Mouse (Mus musculus) intestine, embryonic 16.5 days (tissue): ENCODE results near the gene Galk1. TPM values are rescaled to one million over a fixed set of nuclear protein-coding genes. Genes with fewer than 3 reads are reported as not detected.

ENCODE experiments used
- ATAC-seq: fragments of 200-750 bp; cut with Nextera tagmentation; 2 replicates; pipeline ENCODE4 v1.8.0; 2017; ENCODE audit warnings: moderate TSS enrichment, moderate library complexity
- H3K27ac ChIP-seq: fragments of 300-500 bp; sonication (generic); 2 replicates; pipeline ENCODE4 v1.5.1; 2014; ENCODE audit warnings: mild to moderate bottlenecking, low read length
- H3K27me3 ChIP-seq: fragments of 300-500 bp; sonication (generic); replicated peaks from 2 replicates; pipeline ENCODE4 v1.6.1; 2014; ENCODE audit warnings: low read length, control low read depth, mixed read lengths; ENCODE audit not compliant: control insufficient read depth, insufficient read depth
- H3K36me3 ChIP-seq: fragments of 300-500 bp; sonication (generic); 2 replicates; pipeline ENCODE4 v1.6.1; 2014; ENCODE audit warnings: low read length, control low read depth; ENCODE audit not compliant: control insufficient read depth, insufficient read depth
- H3K4me1 ChIP-seq: fragments of 300-500 bp; sonication (generic); 2 replicates; pipeline ENCODE4 v1.6.1; 2014; ENCODE audit warnings: low read length, control low read depth, mixed read lengths; ENCODE audit not compliant: control insufficient read depth, insufficient read depth
- H3K4me2 ChIP-seq: fragments of 300-500 bp; sonication (generic); 2 replicates; pipeline ENCODE4 v1.6.1; 2014; ENCODE audit warnings: low read depth, low read length, control low read depth
- H3K4me3 ChIP-seq: fragments of 300-500 bp; sonication (generic); 2 replicates; pipeline ENCODE4 v1.5.1; 2014; ENCODE audit warnings: mild to moderate bottlenecking, low read length
- H3K9ac ChIP-seq: fragments of 300-500 bp; sonication (generic); 2 replicates; pipeline ENCODE4 v1.6.1; 2014; ENCODE audit warnings: low read depth, low read length
- H3K9me3 ChIP-seq: fragments of 300-500 bp; sonication (generic); 2 replicates; pipeline ENCODE4 v1.6.1; 2016; ENCODE audit warnings: low read length, control low read depth; ENCODE audit not compliant: control insufficient read depth
- WGBS: fragments of 180-500 bp; shearing (Covaris S2); extraction: QIAGEN DNeasy Blood & Tissue Kit; methylation state at CpG from one replicate; pipeline ENCODE4 v1.1.7; 2014; 5-methylcytosine and 5-hydroxymethylcytosine counted together
- polyA plus RNA-seq: library from polyadenylated mRNA; unstranded; fragments of >200 nt; fragmentation: Nextera tagmentation; extraction: Ambion mirVana; gene quantifications from 2 replicates; pipeline ENCODE4 v1.2.1, GENCODE M21; 2015

The Galk1 gene
- polyA plus RNA-seq, 1 experiment from 2014 or later, result 360 TPM

GRCm38 (mm10) chr11:115971016-115971415 lies 41.5 kb downstream of the Galk1 start:
- peak; percentile 63 for ATAC-seq
- H3K4me2 ChIP-seq, result no peak overlapping the region
- H3K36me3 ChIP-seq, result peaks cover 6% of the 10 kb centered on the region; the same call in 1 of the 2 replicates
- no peak overlapping the region for H3K4me3 ChIP-seq
- H3K9ac ChIP-seq, result no peak overlapping the region
- H3K4me1 ChIP-seq, result peaks cover 15% of the 10 kb centered on the region
- no peaks in the 10 kb centered on the region for H3K9me3 ChIP-seq
- H3K27me3 ChIP-seq, result no peaks in the 10 kb centered on the region; the same call in 1 of the 2 replicates
- no peak overlapping the region; the same call in 1 of the 2 replicates for H3K27ac ChIP-seq
- WGBS, result 61% methylated on average over 6 of the region's 6 CpGs

GRCm38 (mm10) chr11:115970006-115970673 lies 42.4 kb downstream of the Galk1 start:
- H3K27me3 ChIP-seq, result no peaks in the 10 kb centered on the region; the same call in 1 of the 2 replicates
- H3K27ac ChIP-seq, result peak overlapping the region; percentile 57
- peak; percentile 7; the same call in 1 of the 2 replicates for ATAC-seq
- peaks cover 13% of the 10 kb centered on the region for H3K4me1 ChIP-seq
- H3K36me3 ChIP-seq, result peaks cover 10% of the 10 kb centered on the region; the same call in 1 of the 2 replicates
- H3K9me3 ChIP-seq, result no peaks in the 10 kb centered on the region
- no peak overlapping the region for H3K4me3 ChIP-seq
- H3K9ac ChIP-seq, result no peak overlapping the region
- H3K4me2 ChIP-seq, result no peak overlapping the region
- 46% methylated on average over 15 of the region's 15 CpGs for WGBS

- Histone ChIP-seq H3K9me3 (no peaks in the 10 kb centered on the region), H3K4me3 (no peak overlapping the region), H3K27me3 (no peaks in the 10 kb centered on the region; the same call in 1 of the 2 replicates), H3K4me2 (no peak overlapping the region), H3K27ac (no peak overlapping the region), H3K36me3 (peaks cover 18% of the 10 kb centered on the region), H3K4me1 (peaks cover 14% of the 10 kb centered on the region), H3K9ac (no peak overlapping the region)
- 65% methylated on average over 5 of the region's 5 CpGs for WGBS
- no peak for ATAC-seq
Measured at GRCm38 (mm10) chr11:115968731-115969405, 43.7 kb downstream of the Galk1 start.

- Histone ChIP-seq H3K4me2 (no peak overlapping the region), H3K9me3 (no peaks in the 10 kb centered on the region), H3K9ac (no peak overlapping the region), H3K27ac (no peak overlapping the region), H3K4me3 (no peak overlapping the region), H3K4me1 (peaks cover 9% of the 10 kb centered on the region; the same call in 1 of the 2 replicates), H3K27me3 (no peaks in the 10 kb centered on the region), H3K36me3 (peaks cover 43% of the 10 kb centered on the region)
- WGBS, result 74% methylated on average over 10 of the region's 10 CpGs
- ATAC-seq, result peak; percentile 41; the same call in 1 of the 2 replicates
Measured at GRCm38 (mm10) chr11:115964977-115965604, 47.4 kb downstream of the Galk1 start.

GRCm38 (mm10) chr11:115962651-115963412 lies 49.7 kb downstream of the Galk1 start:
- no peak overlapping the region for H3K9ac ChIP-seq
- WGBS, result 91% methylated on average over 9 of the region's 9 CpGs
- H3K27ac ChIP-seq, result no peak overlapping the region
- H3K4me2 ChIP-seq, result no peak overlapping the region
- H3K27me3 ChIP-seq, result no peaks in the 10 kb centered on the region
- no peak for ATAC-seq
- no peaks in the 10 kb centered on the region for H3K9me3 ChIP-seq
- H3K4me3 ChIP-seq, result no peak overlapping the region
- H3K36me3 ChIP-seq, result peaks cover 43% of the 10 kb centered on the region
- H3K4me1 ChIP-seq, result 0 out of 2 replicates have a peak, but pooled peaks cover 5% of the 10 kb centered on the region

- Histone ChIP-seq H3K9me3 (no peaks in the 10 kb centered on the region), H3K4me3 (no peak overlapping the region), H3K4me2 (no peak overlapping the region), H3K9ac (no peak overlapping the region), H3K4me1 (peaks cover 26% of the 10 kb centered on the region), H3K36me3 (peaks cover 26% of the 10 kb centered on the region), H3K27me3 (no peaks in the 10 kb centered on the region), H3K27ac (no peak overlapping the region)
- WGBS, result 95% methylated on average over 9 of the region's 9 CpGs
- ATAC-seq, result no peak
Measured at GRCm38 (mm10) chr11:115959018-115959417, 53.5 kb downstream of the Galk1 start.

Other genes starting within 250 kb of the Galk1 start
- gene Tmem94, start 247.3 kb downstream of the Galk1 start, polyA plus RNA-seq, result 19.7 and 21.1 TPM in 2 replicates
- 11.2 and 11.7 TPM in 2 replicates for gene Caskin2, start 199.1 kb downstream of the Galk1 start, polyA plus RNA-seq
- 34.2 and 37.7 TPM in 2 replicates for gene Tsen54, start 198.0 kb downstream of the Galk1 start, polyA plus RNA-seq
- gene Llgl2, start 188.7 kb downstream of the Galk1 start, polyA plus RNA-seq, result 102 and 107 TPM in 2 replicates
- 168 and 230 TPM in 2 replicates for gene Myo15b, start 154.3 kb downstream of the Galk1 start, polyA plus RNA-seq
- gene Smim5, start 112.8 kb downstream of the Galk1 start, polyA plus RNA-seq, result 1.6 and 3.1 TPM in 2 replicates
- 33.8 and 38.6 TPM in 2 replicates for gene Smim6, start 100.7 kb downstream of the Galk1 start, polyA plus RNA-seq
- gene Sap30bp, start 79.4 kb downstream of the Galk1 start, polyA plus RNA-seq, result 27.3 and 29.2 TPM in 2 replicates
- 15.7 and 16.7 TPM in 2 replicates for gene Recql5, start 79.2 kb downstream of the Galk1 start, polyA plus RNA-seq
- 11.9 and 15.2 TPM in 2 replicates for gene Itgb4, start 38.0 kb downstream of the Galk1 start, polyA plus RNA-seq
- gene H3f3b, start 15.2 kb upstream of the Galk1 start, polyA plus RNA-seq, result 1,239 and 1,387 TPM in 2 replicates
- gene Unk, start 17.6 kb upstream of the Galk1 start, polyA plus RNA-seq, result 22.9 and 24.4 TPM in 2 replicates
- 6.4 and 7.5 TPM in 2 replicates for gene Unc13d, start 65.2 kb upstream of the Galk1 start, polyA plus RNA-seq
- gene Wbp2, start 74.3 kb upstream of the Galk1 start, polyA plus RNA-seq, result 135 and 160 TPM in 2 replicates
- gene Trim47, start 114.5 kb upstream of the Galk1 start, polyA plus RNA-seq, result 13.9 and 14.7 TPM in 2 replicates
- gene Trim65, start 118.4 kb upstream of the Galk1 start, polyA plus RNA-seq, result 7.7 and 9.3 TPM in 2 replicates
- gene Mrpl38, start 126.1 kb upstream of the Galk1 start, polyA plus RNA-seq, result 104 and 110 TPM in 2 replicates
- 15.4 and 16.9 TPM in 2 replicates for gene Fbf1, start 155.4 kb upstream of the Galk1 start, polyA plus RNA-seq
- 106 and 115 TPM in 2 replicates for gene Ten1, start 186.1 kb upstream of the Galk1 start, polyA plus RNA-seq
- gene Acox1, start 186.3 kb upstream of the Galk1 start, polyA plus RNA-seq, result 85.5 and 104 TPM in 2 replicates
- 1.9 and 2.5 TPM in 2 replicates for gene Evpl, start 225.4 kb upstream of the Galk1 start, polyA plus RNA-seq